Mouse (Mus musculus): ENCODE data around the gene Apoa2.

DNA sequence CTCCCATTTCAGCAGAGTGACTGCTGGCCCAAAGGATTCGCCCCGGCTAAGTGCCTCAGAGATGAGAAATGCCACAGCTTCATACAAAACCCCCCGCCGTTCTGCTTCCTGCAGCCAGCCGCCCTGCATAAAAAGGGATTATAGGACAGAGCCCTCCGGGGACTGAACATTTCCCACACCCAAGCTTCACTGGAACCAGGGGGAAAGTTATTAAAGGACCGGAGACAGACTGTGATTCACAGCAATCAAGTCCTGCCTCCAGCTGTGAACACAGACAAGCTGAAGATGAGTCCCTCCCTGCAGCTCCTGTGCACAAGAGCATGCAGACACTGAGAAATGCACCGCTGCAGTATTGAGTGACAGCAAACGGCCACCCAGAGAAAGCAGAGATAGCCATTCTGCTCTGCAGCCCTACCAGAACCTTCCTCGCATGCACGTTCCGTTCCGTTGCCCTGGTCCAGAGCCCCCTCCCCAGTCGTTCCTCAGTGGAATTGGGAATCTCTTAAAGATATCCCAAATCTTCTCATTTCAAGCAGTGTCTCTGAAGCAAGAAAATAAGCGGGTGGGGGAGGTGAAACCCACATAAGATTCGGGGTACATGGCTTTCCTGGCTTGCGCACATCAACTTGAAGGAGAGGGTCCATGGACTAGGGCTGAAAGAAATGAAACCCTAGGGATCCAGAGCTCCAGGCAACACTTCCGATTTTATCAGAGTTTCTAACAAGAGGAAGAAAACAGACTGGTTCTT, 31.6 kb upstream of the Apoa2 start:
- TF ChIP-seq CTCF (IDR thresholded peaks at IDR 0.05; ENCODE audit: low read depth), result no peak
- TF ChIP-seq EP300 (IDR thresholded peaks at IDR 0.05; ENCODE audit: low read depth), result no peak
